In the genomic region with DNA sequence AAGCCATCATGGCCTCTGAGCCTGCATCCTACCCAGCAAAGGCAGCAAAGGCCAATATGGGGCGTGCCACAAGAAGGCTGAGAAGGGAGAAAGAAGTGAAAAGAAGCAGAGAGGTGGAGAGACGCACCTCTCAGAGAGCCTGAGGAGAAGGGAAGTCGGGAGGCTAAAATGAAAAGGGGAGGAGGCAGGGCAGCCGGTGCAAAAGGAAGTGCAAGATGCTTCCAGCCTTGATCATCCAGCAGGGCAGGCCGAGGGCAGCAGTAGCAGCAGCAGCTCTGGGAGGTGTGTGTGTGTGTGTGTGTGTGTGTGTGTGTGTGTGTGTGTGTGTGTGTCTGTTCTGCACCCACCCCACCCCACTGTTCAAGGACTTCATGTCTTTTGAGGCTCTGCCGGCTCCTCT, we compare ENCODE assay signal across 24 mouse cellular contexts.
"Had no signal": no experiment of that assay in that cellular context is flagged by ENCODE, and none has a peak within 500 bp of the region (broad histone marks: within the 10 kb centered on the region; RNA-seq: fewer than 3 reads in every experiment).

No protein-coding gene starts in this region.

- DNase-seq: gastrocnemius, adult 2 months; gastrocnemius, postnatal 10 days; gastrocnemius, postnatal 25 days; heart, adult 2 months; heart, postnatal 14 days; heart, postnatal 36 days; kidney, adult 18-20 months; kidney, adult 8-10 months; kidney, postnatal 10 days; kidney, postnatal 25 days; kidney, postnatal 4 days; liver had no signal

- H3K9ac ChIP-seq: heart, embryonic 13.5 days; heart, embryonic 15.5 days; hindbrain, embryonic 14.5 days; intestine, embryonic 15.5 days had no signal

- H3K4me2 ChIP-seq: heart, embryonic 11.5 days; heart, embryonic 13.5 days; heart, embryonic 15.5 days; hindbrain, embryonic 14.5 days; intestine, embryonic 15.5 days had no signal

- H3K4me3 ChIP-seq: heart, adult 2 months; heart, embryonic 13.5 days; heart, embryonic 15.5 days; hindbrain, embryonic 10.5 days; intestine, embryonic 15.5 days; layer of hippocampus, adult 2 months; left cerebral cortex, adult 2 months had no signal

- ATAC-seq: forebrain, embryonic 16.5 days; hindbrain, embryonic 16.5 days; inflammation-experienced regulatory T-cells, adult 6 months; intestine, embryonic 15.5 days; intestine, postnatal 0 days had no signal

- H3K4me1 ChIP-seq: heart, embryonic 13.5 days; heart, embryonic 15.5 days; intestine, embryonic 15.5 days had no signal

- H3K27me3 ChIP-seq: heart, embryonic 13.5 days; heart, embryonic 15.5 days; intestine, embryonic 15.5 days had no signal

- H3K9me3 ChIP-seq: heart, embryonic 15.5 days; intestine, embryonic 15.5 days had no signal

- H3K36me3 ChIP-seq: heart, embryonic 13.5 days; heart, embryonic 15.5 days; hindbrain, embryonic 10.5 days; intestine, embryonic 15.5 days had no signal

- H3K27ac ChIP-seq: heart, adult 2 months; heart, embryonic 13.5 days; heart, embryonic 15.5 days; hindbrain, embryonic 10.5 days; hindbrain, embryonic 14.5 days; intestine, embryonic 15.5 days; layer of hippocampus, adult 2 months; left cerebral cortex, adult 2 months had no signal
